Mouse (Mus musculus): Measurements from ENCODE around the gene Caml. TPM values are rescaled to one million over a fixed set of nuclear protein-coding genes. Genes with fewer than 3 reads are reported as not detected.
A peak's percentile ranks its signal among the peaks of the same experiment; 100 is the strongest.
"Not testable (repeated sequence)": the region's sequence is repeated elsewhere in the genome, so short reads cannot be mapped to it uniquely, and the experiment has no call there.

Caml gene
- total RNA-seq (2021): 10 to 100 TPM; 14.5 to 18.0 TPM

- intact Hi-C loops (cut with DNase I): no loop called here
- peak; percentile 93 for DNase-seq
These were observed at the start of gene Caml for GRCm38 (mm10) chr13:55622649-55623541. TSS of gene Caml (plus strand) at chr13:55623005.

DNA sequence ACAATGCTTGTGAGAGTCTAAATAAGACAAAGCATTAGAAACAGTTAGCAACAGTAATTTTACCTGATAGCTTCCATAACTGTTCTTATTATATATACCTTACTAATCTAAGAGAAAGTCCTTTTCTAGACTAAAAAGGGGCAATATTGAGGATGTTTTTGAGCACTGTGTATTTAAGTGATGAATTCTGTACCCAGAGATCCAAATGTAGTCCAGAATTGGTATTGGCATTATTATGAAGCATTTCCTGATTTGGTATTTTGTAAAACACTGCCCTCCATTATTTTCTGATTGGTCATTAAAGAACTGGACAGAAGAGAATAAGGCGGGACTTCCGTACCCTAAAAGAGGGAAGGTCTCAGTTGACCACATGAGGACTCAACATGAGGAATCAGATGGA, 49.4 kb upstream of the Caml start, which contains the start of gene Tmed9:
TSS of gene Tmed9 (plus strand) at position 301 of the 400 bp plus-strand sequence.
- DNase-seq: no peak
- intact Hi-C loops (cut with DNase I): no loop called here

DNA sequence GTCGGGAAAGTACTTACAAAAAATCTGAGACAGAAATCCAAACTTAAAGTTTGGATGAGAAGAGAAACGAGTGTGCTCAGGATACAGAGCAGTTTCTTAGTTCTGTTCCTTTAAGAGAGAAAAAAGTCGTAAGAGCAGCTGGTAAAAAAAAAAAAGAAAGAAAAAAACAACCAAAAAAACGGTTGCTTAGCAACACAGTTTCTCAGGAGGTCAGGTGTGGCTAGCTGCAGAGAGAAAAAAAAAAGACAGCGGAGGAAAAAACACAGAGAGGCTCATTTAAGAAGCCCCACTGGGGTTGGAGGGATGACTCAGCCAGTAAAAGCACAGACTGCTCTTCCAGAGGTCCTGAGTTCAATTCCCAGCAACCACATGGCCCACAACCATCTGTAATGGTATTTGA, 48.5 kb upstream of the Caml start:
- intact Hi-C loops (cut with DNase I): no loop called here
- DNase-seq: no peak

DNA sequence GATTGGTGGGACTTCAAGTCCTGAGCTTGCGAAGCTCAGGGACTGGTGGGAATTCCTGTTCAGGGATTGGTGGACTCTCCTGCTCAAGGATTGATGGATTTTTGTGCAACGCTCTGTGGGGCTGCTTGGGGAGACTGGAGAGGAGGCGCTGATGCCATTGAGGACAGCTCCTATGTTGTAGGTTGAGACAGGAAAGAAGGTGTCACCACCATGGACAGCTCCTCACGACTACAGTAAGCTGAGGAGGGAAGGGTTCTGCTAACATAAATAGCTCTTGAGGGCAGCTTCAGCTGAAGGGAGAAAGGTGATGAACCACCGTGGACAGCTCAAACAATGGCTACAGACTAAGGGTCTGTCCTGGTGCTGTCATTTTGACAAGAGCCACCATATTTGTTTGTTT, 46.9 kb upstream of the Caml start:
- DNase-seq: no peak
- intact Hi-C loops (cut with DNase I): no loop called here

- intact Hi-C loops (cut with DNase I); DNase-seq: not testable (repeated sequence)
These were observed 45.9 kb upstream of the Caml start for GRCm38 (mm10) chr13:55576872-55577271.

DNA sequence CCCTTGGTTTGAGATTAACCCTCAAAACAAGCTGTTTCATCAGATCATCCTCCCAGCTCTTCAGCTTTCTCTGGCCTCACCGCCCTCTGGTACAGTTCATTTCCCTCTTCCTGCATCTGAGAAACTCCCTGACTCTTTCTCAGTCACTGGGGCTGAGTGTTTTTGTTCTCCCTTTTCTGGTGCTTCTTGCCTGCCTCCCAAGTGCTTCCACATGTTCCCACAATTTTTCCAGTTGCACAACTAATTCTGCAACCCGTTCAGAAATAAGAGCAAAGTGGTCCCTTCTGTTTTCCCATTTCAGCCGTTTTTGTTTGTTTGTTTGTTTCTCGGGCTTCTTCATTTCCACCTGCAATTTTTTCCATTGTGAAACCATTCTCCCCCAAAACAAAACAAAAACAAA, 44.7 kb upstream of the Caml start:
- intact Hi-C loops (cut with DNase I): no loop called here
- no peak for DNase-seq

DNA sequence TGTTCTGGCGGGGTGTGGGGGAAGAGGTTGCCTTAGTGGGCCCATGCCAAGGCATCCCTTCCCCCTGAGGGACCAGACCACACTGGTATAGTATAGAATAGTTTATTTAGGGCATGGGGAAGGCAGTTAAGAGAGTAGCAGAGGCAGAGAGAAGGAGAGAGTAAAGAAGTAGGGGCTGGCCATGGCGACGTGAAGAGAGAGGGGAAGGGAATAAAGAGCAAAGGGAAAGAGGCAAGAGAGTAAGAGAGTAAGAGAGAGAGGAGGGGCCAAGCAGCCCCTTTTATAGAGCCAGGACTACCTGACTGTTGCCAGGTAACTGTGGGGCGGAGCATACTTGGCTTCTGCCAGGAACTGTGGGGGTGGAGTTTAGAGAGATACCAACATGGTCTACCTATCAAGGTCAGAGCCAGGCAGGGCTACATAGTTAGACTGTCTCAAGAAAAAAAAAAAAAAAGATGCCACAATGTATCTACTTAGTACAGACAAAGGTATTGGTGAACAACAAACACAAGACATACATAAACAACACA, 30.8 kb upstream of the Caml start:
- intact Hi-C loops (cut with DNase I): no loop called here
- no peak for DNase-seq

- intact Hi-C loops (cut with DNase I): no loop called here
- DNase-seq: peak; percentile 97
These were observed 30.1 kb upstream of the Caml start for GRCm38 (mm10) chr13:55592512-55593253.

- no peak for DNase-seq
- intact Hi-C loops (cut with DNase I): no loop called here
These were observed 29.5 kb upstream of the Caml start for GRCm38 (mm10) chr13:55593254-55593747.

DNA sequence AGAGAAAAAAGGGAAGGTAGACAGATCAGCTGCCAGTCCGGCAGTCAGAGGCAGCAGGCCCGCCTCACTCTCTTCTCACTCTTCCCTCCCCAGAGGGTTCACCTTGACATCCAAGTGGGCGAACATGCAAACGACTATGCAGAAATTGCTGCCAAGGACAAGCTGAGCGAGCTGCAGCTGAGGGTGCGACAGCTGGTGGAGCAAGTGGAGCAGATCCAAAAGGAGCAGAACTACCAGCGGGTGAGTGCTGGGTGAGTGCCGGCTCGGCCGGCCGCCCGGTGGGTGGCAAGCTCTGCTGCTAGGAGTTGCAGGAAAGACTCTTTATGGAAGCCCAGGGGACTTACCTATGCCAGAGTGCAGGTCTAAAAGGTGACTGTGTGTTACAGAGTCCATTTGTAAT, 27.4 kb upstream of the Caml start:
- DNase-seq: no peak
- intact Hi-C loops (cut with DNase I): no loop called here

DNA sequence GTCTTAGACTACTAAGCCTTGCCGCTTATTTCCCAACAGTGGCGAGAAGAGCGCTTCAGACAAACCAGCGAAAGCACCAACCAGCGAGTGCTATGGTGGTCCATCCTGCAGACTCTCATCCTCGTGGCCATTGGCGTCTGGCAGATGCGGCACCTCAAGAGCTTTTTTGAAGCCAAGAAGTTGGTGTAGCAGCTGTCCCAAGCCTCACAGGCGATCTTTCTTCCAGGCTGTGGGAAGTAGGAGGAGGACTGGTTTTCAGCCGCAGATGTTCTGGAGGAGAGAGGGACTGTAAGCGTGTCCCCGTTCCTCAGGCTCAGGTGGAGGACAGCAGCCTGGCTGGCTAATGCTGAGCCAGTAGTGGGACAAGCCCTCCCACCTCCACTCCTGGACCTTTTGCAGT, 26.0 kb upstream of the Caml start:
- DNase-seq: no peak
- intact Hi-C loops (cut with DNase I): no loop called here

GRCm38 (mm10) chr13:55599566-55600540, 23.0 kb upstream of the Caml start, which contains the start of gene B4galt7:
TSS of gene B4galt7 (plus strand) at chr13:55599896.
- DNase-seq: peak; percentile 91 to 92
- intact Hi-C loops (cut with DNase I): loop anchor here (1.0 kb wide), 1 partner anchor 128 kb away; no protein-coding TSS in a partner anchor

- intact Hi-C loops (cut with DNase I): loop anchor here (1.0 kb wide), 2 partner anchors 40 to 128 kb away; no protein-coding TSS in a partner anchor
- DNase-seq: peak; percentile 11 to 17
These were observed 22.1 kb upstream of the Caml start for GRCm38 (mm10) chr13:55600657-55601056.

GRCm38 (mm10) chr13:55601611-55602010, 21.2 kb upstream of the Caml start:
- DNase-seq: peak; percentile 82 to 90
- intact Hi-C loops (cut with DNase I): loop anchor here (1.0 kb wide), 1 partner anchor 39 kb away; no protein-coding TSS in a partner anchor

GRCm38 (mm10) chr13:55604606-55605005, 18.2 kb upstream of the Caml start:
- intact Hi-C loops (cut with DNase I): no loop called here
- DNase-seq: no peak

- DNase-seq: no peak
These were observed 15.7 kb upstream of the Caml start for GRCm38 (mm10) chr13:55606899-55607623.

DNA sequence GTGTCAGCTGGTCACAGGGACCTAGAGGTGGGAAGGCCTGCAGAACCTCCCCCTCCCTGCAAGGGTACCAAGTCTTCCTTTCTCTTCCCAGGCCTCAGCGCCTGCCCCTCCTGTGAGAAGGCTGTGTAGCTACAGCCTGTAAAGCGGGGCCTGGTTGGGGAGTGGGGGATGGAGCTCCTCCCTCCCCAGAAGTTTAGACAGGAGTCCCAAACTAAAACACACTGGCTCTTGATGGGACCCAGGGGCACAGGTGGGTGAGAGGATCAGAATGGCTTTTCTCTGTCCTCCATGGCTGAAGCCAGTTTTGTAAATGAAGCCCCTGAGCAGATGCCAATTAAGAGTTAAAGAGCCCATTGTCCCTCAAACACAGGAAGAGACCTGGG, 15.2 kb upstream of the Caml start:
- DNase-seq: no peak
- intact Hi-C loops (cut with DNase I): no loop called here

More at GRCm38 (mm10) chr13:55606899-55607623, 15.7 kb upstream of the Caml start:
- intact Hi-C loops (cut with DNase I): no loop called here

DNA sequence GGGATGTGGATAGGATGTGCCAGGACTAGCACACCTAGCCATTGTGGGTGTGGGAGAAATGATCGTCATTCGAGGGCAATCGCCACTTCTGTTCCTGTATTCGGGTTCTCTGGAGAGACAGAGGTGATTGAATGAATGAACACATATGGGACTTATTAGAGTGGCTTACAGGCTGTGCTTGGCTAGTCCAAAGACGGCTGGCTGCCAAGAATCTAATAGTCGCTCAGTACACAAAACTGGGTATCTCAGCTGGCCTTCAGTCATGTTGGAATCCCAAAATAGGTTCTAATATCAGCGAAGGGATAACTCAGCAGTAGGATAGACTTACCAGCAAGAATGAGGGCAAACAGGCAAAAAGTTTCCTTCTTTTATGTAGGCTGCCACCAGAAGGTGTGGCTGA, 10.8 kb upstream of the Caml start:
- intact Hi-C loops (cut with DNase I): no loop called here
- DNase-seq: peak in 1 of 2 experiments; percentile 31

- DNase-seq: no peak
- intact Hi-C loops (cut with DNase I): no loop called here
These were observed 9.3 kb upstream of the Caml start for GRCm38 (mm10) chr13:55613471-55613870.
